Mouse (Mus musculus) E14TG2a.4 (cell line): ENCODE data around the gene Dph2.

Experiments used
- CTCF ChIP-seq: conservative IDR thresholded peaks from 2 replicates; pipeline ENCODE4 v1.5.1; 2014; ENCODE audit warnings: low read length
- POU5F1 ChIP-seq: IDR thresholded peaks from 2 replicates; pipeline ENCODE4 v1.6.1; 2014; ENCODE audit warnings: low read length, borderline replicate concordance

DNA sequence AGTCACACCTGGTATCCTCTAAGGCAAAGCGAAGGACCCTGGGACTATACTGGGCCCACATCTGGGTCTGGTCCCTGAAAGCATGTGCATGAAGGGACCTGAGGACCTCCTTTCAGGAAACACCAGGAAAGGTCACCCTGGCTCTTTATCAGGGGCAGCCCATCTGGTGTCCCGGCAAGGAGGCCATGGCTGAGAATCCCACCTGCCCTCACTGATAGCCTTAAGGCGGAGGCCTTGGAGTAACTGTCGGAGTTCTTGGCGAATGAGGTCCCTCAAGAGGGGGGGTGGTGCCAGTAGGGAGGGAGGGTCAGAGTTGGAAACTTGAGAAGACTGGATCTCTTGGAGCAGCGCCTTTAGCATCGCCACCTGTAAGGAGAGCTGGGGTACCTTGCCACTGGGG is 20.0 kb downstream of the Dph2 start:
- TF ChIP-seq CTCF = no peak
- TF ChIP-seq POU5F1 = no peak
